Mouse (Mus musculus) liver, postnatal 0 days (tissue): ENCODE data around the gene Wfikkn2. TPM values are rescaled to one million over a fixed set of nuclear protein-coding genes. Genes with fewer than 3 reads are reported as not detected.
"Not testable (repeated sequence)": the region's sequence is repeated elsewhere in the genome, so short reads cannot be mapped to it uniquely, and the experiment has no call there.

ENCODE experiments used
- ATAC-seq: fragments of 200-750 bp; cut with Nextera tagmentation; 2 replicates; pipeline ENCODE4 v1.8.0; 2017; ENCODE audit warnings: mild to moderate bottlenecking, moderate library complexity
- DNase-seq: peaks from one replicate; pipeline ENCODE4 v3.0.0-alpha.2; 2016
- H3K27ac ChIP-seq: fragments of 300-500 bp; sonication (generic); 2 replicates; pipeline ENCODE4 v1.5.1; 2014; ENCODE audit warnings: antibody characterized with exemption, moderate library complexity, mild to moderate bottlenecking, low read depth
- H3K27me3 ChIP-seq: fragments of 300-500 bp; sonication (generic); 2 replicates; pipeline ENCODE4 v1.6.1; 2014; ENCODE audit warnings: low read length, control low read depth, mixed read lengths; ENCODE audit not compliant: insufficient read depth
- H3K36me3 ChIP-seq: fragments of 300-500 bp; sonication (generic); replicated peaks from 2 replicates; pipeline ENCODE4 v1.6.1; 2014; ENCODE audit warnings: mild to moderate bottlenecking, control low read depth, low read length, moderate library complexity, mixed read lengths; ENCODE audit not compliant: insufficient read depth
- H3K4me1 ChIP-seq: fragments of 300-500 bp; sonication (generic); 2 replicates; pipeline ENCODE4 v1.6.1; 2014; ENCODE audit warnings: antibody characterized with exemption, mild to moderate bottlenecking, control low read depth; ENCODE audit not compliant: insufficient read depth
- H3K4me2 ChIP-seq: fragments of 300-500 bp; sonication (generic); 2 replicates; pipeline ENCODE4 v1.6.1; 2014; ENCODE audit warnings: low read depth, mild to moderate bottlenecking, low read length, moderate library complexity, mixed read lengths
- H3K4me3 ChIP-seq: fragments of 300-500 bp; sonication (generic); 2 replicates; pipeline ENCODE4 v1.5.1; 2014; ENCODE audit warnings: low read depth, low read length
- H3K9ac ChIP-seq: fragments of 300-500 bp; sonication (generic); replicated peaks from 2 replicates; pipeline ENCODE4 v1.6.1; 2014; ENCODE audit warnings: mild to moderate bottlenecking, moderate library complexity
- H3K9me3 ChIP-seq: fragments of 300-500 bp; sonication (generic); 2 replicates; pipeline ENCODE4 v1.6.1; 2016; ENCODE audit warnings: mild to moderate bottlenecking, control low read depth, low read length, mixed read lengths
- CTCF ChIP-seq: sonication (generic); IDR thresholded peaks from 2 replicates; pipeline ENCODE4 v1.5.1; 2016; ENCODE audit warnings: antibody characterized with exemption, low read depth
- EP300 ChIP-seq: IDR thresholded peaks from 2 replicates; pipeline ENCODE4 v1.6.1; 2016; ENCODE audit warnings: antibody characterized with exemption, low read depth, mild to moderate bottlenecking
- WGBS: fragments of 180-500 bp; shearing (Covaris S2); extraction: QIAGEN DNeasy Blood & Tissue Kit; methylation state at CpG from one replicate; pipeline ENCODE4 v1.1.7; 2014; ENCODE audit not compliant: insufficient replicate concordance; 5-methylcytosine and 5-hydroxymethylcytosine counted together
- polyA plus RNA-seq: library from polyadenylated mRNA; unstranded; fragments of >200 nt; fragmentation: Nextera tagmentation; extraction: Ambion mirVana; gene quantifications from 2 replicates; pipeline ENCODE4 v1.2.1, GENCODE M21; 2015

Wfikkn2 gene
- polyA plus RNA-seq, 1 experiment from 2014 or later = 0.54 TPM

DNA sequence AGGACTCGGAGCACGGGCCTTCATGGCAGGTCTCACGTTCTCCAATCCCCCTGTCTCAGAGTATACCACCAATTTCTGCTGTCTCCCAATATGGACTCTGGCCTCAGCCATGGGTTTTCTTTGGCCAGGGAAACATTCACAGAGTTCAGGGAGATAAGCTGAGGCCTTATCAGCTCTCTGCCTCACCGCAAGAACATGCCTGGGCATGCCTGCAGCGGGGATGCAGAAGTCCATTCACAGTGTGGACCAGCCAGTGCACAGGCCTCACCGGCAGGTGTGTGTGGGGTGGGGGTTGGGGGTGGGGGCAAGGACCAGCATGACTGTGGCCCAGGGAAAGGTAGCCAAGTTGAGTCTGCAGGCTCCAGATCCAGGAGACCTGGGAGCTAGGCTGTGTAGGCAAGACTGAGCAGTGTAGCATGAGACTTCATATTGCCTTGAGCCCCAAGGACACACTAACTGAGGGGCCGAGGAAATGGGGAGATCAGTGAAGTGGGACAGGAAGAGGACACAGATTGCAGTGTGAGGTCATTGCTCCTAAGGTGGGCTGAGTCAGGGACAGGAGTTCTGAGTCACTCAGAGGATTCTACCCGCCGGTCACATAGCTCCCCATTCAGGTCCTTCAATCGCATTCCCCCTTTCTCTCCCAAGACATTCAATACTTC lies 28.5 kb upstream of the Wfikkn2 start:
- Histone ChIP-seq H3K27me3 (no peaks in the 10 kb centered on the region), H3K27ac (peak overlapping the region; percentile 50), H3K4me2 (peak overlapping the region; percentile 35; the same call in 1 of the 2 replicates), H3K4me1 (peaks cover 27% of the 10 kb centered on the region), H3K4me3 (no peak overlapping the region), H3K9me3 (no peaks in the 10 kb centered on the region), H3K36me3 (no peaks in the 10 kb centered on the region), H3K9ac (no peak overlapping the region)
- ATAC-seq (peak; percentile 43), DNase-seq (peak; percentile 63)
- 56% methylated on average over 10 of the region's 10 CpGs for WGBS
- no peak for TF ChIP-seq CTCF
- no peak for TF ChIP-seq EP300

DNA sequence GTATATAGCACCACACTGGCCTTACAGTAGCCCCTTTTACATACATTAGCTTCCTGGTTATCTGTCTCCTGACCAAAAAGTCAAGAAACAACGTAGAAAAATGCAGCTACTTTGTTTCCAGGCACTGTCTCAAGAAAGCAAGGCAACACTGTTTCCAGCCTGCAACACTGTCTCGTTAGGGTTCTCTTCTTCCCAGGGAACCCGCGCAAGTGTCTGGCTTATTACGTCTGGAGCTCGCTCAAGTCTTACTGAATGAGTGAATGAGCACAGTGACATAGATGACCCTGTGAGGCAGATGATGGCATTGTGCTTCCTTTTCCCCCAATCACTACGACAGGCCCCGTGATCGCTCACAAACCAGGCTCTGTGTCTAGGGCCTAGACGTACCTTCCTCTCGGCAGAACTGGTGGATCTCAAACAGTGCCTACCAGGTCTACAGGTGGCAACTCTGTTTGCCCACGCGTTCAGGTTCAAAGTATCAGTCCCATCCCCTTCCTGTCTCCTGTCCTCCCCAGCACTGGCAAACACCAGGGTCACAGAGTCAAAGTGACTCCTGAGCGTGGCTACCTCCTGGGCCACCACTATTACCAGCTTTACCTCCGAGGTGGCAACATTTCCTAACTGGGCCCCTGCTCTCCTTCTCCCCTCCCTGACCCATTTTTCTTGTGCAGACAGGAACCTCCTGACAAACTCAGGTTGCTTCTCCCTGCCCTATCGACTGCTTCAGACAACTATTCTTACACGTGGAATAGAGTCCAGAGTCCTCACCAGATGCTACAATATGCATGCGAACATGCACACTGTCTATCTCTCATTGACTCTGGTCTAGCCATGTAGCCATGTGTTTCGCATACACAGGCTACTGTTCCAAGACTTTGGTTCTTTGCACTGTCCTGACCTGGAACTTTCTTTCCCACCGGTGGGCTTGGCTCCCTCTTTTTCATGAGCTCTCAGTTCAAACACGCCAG lies 27.4 kb upstream of the Wfikkn2 start:
- ATAC-seq (peak; percentile 69), DNase-seq (no peak)
- peaks cover 27% of the 10 kb centered on the region for H3K4me1 ChIP-seq
- no peaks in the 10 kb centered on the region for H3K9me3 ChIP-seq
- no peak overlapping the region for H3K4me3 ChIP-seq
- WGBS = 73% methylated on average over 21 of the region's 21 CpGs
- H3K27me3 ChIP-seq = no peaks in the 10 kb centered on the region
- no peak overlapping the region for H3K9ac ChIP-seq
- no peak overlapping the region for H3K4me2 ChIP-seq
- no peaks in the 10 kb centered on the region for H3K36me3 ChIP-seq
- TF ChIP-seq EP300 (no peak), CTCF (no peak)
- peak overlapping the region; percentile 50 for H3K27ac ChIP-seq

DNA sequence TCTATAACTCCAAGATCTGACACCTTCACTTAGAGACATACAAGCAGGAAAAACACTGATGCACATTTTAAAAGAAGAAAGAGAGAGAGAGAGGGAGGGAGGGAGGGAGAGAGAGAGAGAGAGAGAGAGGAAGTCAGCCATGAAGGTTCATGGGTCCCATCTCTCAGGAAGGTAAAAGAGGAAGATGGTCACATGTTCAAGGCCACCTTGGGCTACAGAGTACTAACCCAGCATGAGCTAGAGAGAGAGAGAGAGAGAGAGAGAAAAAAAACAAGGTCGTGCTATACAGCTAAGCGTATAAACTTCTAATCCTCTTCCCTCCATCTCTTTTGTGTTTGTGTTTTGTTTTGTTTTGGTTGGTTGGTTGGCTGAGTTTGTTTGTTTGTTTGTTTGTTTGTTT lies 25.2 kb upstream of the Wfikkn2 start:
- Histone ChIP-seq H3K9me3 (no peaks in the 10 kb centered on the region), H3K9ac (no peak overlapping the region), H3K27ac (no peak overlapping the region), H3K4me1 (peaks cover 30% of the 10 kb centered on the region), H3K4me3 (no peak overlapping the region), H3K36me3 (no peaks in the 10 kb centered on the region), H3K27me3 (no peaks in the 10 kb centered on the region), H3K4me2 (no peak overlapping the region)
- DNase-seq = no peak
- 85% methylated on average over 2 of the region's 2 CpGs for WGBS
- no peak for ATAC-seq
- TF ChIP-seq EP300 = no peak
- no peak for TF ChIP-seq CTCF

DNA sequence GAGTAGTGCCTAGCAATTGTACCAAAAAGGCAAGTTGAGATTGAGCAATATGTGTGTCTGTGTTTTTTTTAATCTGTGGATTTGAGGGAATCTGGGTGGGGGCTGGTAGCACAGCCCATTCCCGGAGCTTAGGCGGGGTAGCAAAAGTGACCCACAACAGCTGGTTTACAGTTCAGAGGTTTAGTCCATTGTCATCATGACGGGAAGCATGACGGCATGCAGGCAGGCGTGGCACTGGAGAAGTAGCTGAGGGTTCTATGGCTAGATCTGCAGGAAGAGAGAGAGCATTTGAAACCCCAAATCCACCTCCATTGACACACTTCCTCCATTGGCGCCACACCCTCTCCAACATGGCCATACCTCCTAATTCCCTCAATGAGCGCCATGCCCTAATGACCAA lies 24.1 kb upstream of the Wfikkn2 start:
- WGBS = 90% methylated on average over 7 of the region's 7 CpGs
- H3K36me3 ChIP-seq = no peaks in the 10 kb centered on the region
- H3K27ac ChIP-seq = no peak overlapping the region
- no peak overlapping the region for H3K9ac ChIP-seq
- TF ChIP-seq CTCF (no peak), EP300 (no peak)
- peaks cover 39% of the 10 kb centered on the region for H3K4me1 ChIP-seq
- H3K4me3 ChIP-seq = no peak overlapping the region
- H3K27me3 ChIP-seq = no peaks in the 10 kb centered on the region
- H3K4me2 ChIP-seq = no peak overlapping the region
- ATAC-seq (no peak), DNase-seq (no peak)
- no peaks in the 10 kb centered on the region for H3K9me3 ChIP-seq

DNA sequence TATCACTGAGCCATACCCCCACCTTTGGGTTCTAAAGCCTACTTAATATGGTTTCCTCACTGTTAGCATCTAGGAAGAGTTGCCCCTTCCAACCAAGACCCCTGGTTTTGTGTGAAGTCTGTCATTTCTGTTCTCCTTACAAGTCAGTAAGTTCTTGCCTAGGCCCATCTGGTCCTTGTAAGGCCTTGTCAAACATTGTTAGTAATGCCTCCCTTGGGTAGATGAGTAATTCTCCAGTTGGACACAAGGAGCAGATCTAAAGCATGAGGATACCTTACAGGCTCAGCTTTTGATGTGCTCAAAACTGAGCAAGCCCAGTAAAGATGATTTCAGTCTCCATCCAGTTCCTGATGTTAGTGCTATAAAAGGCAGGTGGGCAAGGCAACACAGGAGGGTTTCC lies 23.0 kb upstream of the Wfikkn2 start:
- Histone ChIP-seq H3K9me3 (no peaks in the 10 kb centered on the region), H3K4me2 (no peak overlapping the region), H3K9ac (no peak overlapping the region), H3K36me3 (no peaks in the 10 kb centered on the region), H3K27me3 (no peaks in the 10 kb centered on the region), H3K4me1 (peaks cover 33% of the 10 kb centered on the region), H3K27ac (no peak overlapping the region), H3K4me3 (no peak overlapping the region)
- DNase-seq = no peak
- TF ChIP-seq EP300 (no peak), CTCF (no peak)
- no peak for ATAC-seq

DNA sequence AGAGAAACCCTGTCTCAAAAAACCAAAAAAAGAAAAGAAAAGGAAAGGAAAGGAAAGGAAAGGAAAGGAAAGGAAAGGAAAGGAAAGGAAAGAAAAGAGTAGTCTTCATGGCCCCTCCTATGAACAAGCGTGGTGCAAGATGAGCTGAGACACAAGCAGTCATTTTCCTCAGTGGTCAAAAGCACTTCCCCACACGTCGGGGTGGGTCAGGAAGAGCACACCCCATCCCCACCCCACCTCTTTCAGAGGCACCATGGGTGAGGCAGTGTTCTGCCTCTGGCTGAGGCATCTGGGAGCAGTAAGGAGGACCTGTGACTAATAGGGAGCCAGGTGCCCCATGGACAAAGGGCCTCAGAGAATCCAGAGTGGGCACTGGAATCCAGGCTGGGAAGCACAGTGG lies 20.4 kb upstream of the Wfikkn2 start:
- H3K9ac ChIP-seq, DNase-seq, H3K4me3 ChIP-seq, H3K36me3 ChIP-seq, ATAC-seq, H3K4me2 ChIP-seq, H3K9me3 ChIP-seq, H3K27me3 ChIP-seq: not testable (repeated sequence)
- H3K27ac ChIP-seq = peak overlapping the region; percentile 87
- WGBS = 51% methylated on average over 3 of the region's 3 CpGs
- H3K4me1 ChIP-seq = peaks cover 37% of the 10 kb centered on the region
